32 mouse cellular contexts compared by ENCODE assay signal in the genomic region with DNA sequence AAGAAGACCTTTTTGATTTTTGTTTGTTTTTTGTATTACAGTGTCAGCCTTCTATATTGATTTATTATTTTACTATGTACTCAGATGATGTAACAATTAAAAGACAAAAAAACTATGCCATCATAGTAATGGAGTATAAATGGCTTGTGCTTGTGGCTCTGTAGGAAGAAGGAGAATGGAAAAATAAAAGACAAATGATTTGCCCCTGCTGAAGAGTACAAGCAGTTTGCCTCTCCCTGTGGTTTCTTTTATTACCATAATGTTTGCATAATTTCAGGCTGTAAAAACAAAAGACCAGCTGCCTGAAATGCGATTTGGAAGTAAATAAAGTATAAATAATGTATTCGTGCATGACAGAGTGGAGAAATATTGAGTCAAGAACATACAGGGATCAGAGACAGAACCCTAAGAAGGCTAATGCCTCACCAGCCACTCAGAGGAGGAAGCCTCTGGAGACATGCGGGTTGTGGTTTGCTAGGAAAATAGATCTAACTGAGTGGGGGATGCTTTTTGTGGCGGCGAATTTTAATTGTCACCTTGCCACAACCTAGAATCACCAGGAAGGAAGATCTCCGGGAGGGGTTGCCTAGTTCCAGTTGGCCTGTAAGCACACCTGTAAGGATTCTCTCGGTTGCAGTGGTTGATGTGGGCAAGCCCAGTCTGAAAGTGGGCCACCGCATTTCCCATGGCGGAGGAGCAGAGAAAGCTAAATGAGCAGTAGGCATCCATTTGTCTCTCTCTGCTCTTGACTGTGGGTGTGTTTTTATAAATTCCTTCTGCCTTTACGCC. TPM values are rescaled to one million over a fixed set of nuclear protein-coding genes. Genes with fewer than 3 reads are reported as not detected.
DNase-seq lines count a peak whose midpoint lies in the region; ATAC-seq and TF ChIP-seq lines count a peak whose summit lies in the region.
"Had no signal": no experiment of that assay in that cellular context is flagged by ENCODE, and none has a peak within 500 bp of the region (broad histone marks: within the 10 kb centered on the region; RNA-seq: fewer than 3 reads in every experiment).

No protein-coding gene starts in this region.

- no peak for TF ChIP-seq POLR2A in brain, embryonic 14.5 days (IDR thresholded peaks at IDR 0.05; ENCODE audit: borderline replicate concordance, extremely low read depth, insufficient read depth, insufficient read length, poor library complexity, severe bottlenecking)

- 76% methylated on average over 10 of the region's 10 CpGs for WGBS in hindbrain, embryonic 14.5 days
- WGBS in hindbrain, embryonic 10.5 days, result 82% methylated on average over 10 of the region's 10 CpGs
- 66% methylated on average over 10 of the region's 10 CpGs for WGBS in forebrain, postnatal 0 days

- no peaks in the 10 kb centered on the region for H3K4me1 ChIP-seq in hindbrain, embryonic 14.5 days (replicated peaks; ENCODE audit: control insufficient read depth, insufficient read depth, low read length)
- H3K4me1 ChIP-seq in hindbrain, embryonic 10.5 days (replicated peaks), result no peaks in the 10 kb centered on the region
- no peaks in the 10 kb centered on the region for H3K4me1 ChIP-seq in forebrain, postnatal 0 days (ENCODE audit: insufficient read depth)
- H3K4me1 ChIP-seq: heart, embryonic 15.5 days; limb, embryonic 10.5 days; liver, embryonic 15.5 days; lung, embryonic 15.5 days; megakaryocyte, embryonic 14.5 days; midbrain, embryonic 13.5 days had no signal

- H3K4me3 ChIP-seq in hindbrain, embryonic 14.5 days (replicated peaks; ENCODE audit: low read length), result no peak overlapping the region
- H3K4me3 ChIP-seq in hindbrain, embryonic 10.5 days, result no peak overlapping the region
- H3K4me3 ChIP-seq in forebrain, postnatal 0 days (ENCODE audit: low read depth, low read length), result no peak overlapping the region
- H3K4me3 ChIP-seq: heart, embryonic 15.5 days; limb, embryonic 10.5 days; liver, embryonic 15.5 days; lung, embryonic 15.5 days; megakaryocyte, embryonic 14.5 days; midbrain, embryonic 13.5 days had no signal

- TF ChIP-seq CTCF in brain, embryonic 14.5 days (IDR thresholded peaks at IDR 0.05; ENCODE audit: borderline replicate concordance, extremely low read depth, insufficient read depth, insufficient read length), result no peak
- TF ChIP-seq CTCF in forebrain, postnatal 0 days (IDR thresholded peaks at IDR 0.05; ENCODE audit: low read depth), result no peak

- no peak for DNase-seq in hindbrain, embryonic 14.5 days (ENCODE audit: low spot score)
- DNase-seq in hindbrain, embryonic 10.5 days (ENCODE audit: low spot score), result no peak
- DNase-seq in brain, embryonic 14.5 days (ENCODE audit: low read depth), result peak; percentile 48
- DNase-seq in forebrain, postnatal 0 days, result peak; percentile 10
- DNase-seq in thymus, postnatal 10 days (ENCODE audit: low spot score in 2 of 2), result peak; percentile 20 to 25
- no peak for DNase-seq in gastrocnemius, postnatal 14 days
- no peak for DNase-seq in ovary, adult 18-20 months (ENCODE audit: low spot score)
- DNase-seq: adrenal gland, adult 8-10 months; cerebellum, adult 2 months; cerebellum, postnatal 36 days; gastrocnemius, postnatal 36 days; heart, postnatal 36 days; kidney, adult 11 months; kidney, postnatal 10 days; liver; lung, postnatal 36 days; right cerebral cortex, postnatal 25 days had no signal

- no peaks in the 10 kb centered on the region for H3K27me3 ChIP-seq in hindbrain, embryonic 14.5 days (ENCODE audit: control insufficient read depth, insufficient read depth, low read length)
- H3K27me3 ChIP-seq in hindbrain, embryonic 10.5 days (ENCODE audit: insufficient read depth, poor library complexity, severe bottlenecking), result no peaks in the 10 kb centered on the region
- no peaks in the 10 kb centered on the region for H3K27me3 ChIP-seq in forebrain, postnatal 0 days (ENCODE audit: insufficient read depth, low read length)
- H3K27me3 ChIP-seq: heart, embryonic 15.5 days; liver, embryonic 15.5 days; lung, embryonic 15.5 days; megakaryocyte, embryonic 14.5 days; midbrain, embryonic 13.5 days had no signal

- intact Hi-C loops in gastrocnemius, postnatal 14 days (cut with DNase I; ENCODE audit: low total_unique reads), result no loop called here

- H3K9ac ChIP-seq in hindbrain, embryonic 14.5 days, result no peak overlapping the region
- H3K9ac ChIP-seq in forebrain, postnatal 0 days, result no peak overlapping the region
- H3K9ac ChIP-seq: heart, embryonic 15.5 days; liver, embryonic 15.5 days; lung, embryonic 15.5 days; midbrain, embryonic 13.5 days had no signal

- no peaks in the 10 kb centered on the region for H3K36me3 ChIP-seq in hindbrain, embryonic 14.5 days (replicated peaks; ENCODE audit: control insufficient read depth, insufficient read depth)
- H3K36me3 ChIP-seq in hindbrain, embryonic 10.5 days, result no peaks in the 10 kb centered on the region
- H3K36me3 ChIP-seq in forebrain, postnatal 0 days (ENCODE audit: insufficient read depth), result no peaks in the 10 kb centered on the region
- H3K36me3 ChIP-seq: heart, embryonic 15.5 days; limb, embryonic 10.5 days; liver, embryonic 15.5 days; lung, embryonic 15.5 days; midbrain, embryonic 13.5 days had no signal

- peak; percentile 59; the same call in 1 of the 2 replicates for ATAC-seq in hindbrain, embryonic 14.5 days (ENCODE audit: low FRiP score)
- peak; percentile 53 for ATAC-seq in forebrain, postnatal 0 days
- ATAC-seq in erythroblast, adult 5-6 weeks (replicated peaks; ENCODE audit: low FRiP score, poor library complexity, severe bottlenecking), result no peak
- ATAC-seq: activated CD4-positive, CD25-positive, alpha-beta regulatory T cell, adult 4 months; midbrain, embryonic 13.5 days had no signal

- no peaks in the 10 kb centered on the region for H3K9me3 ChIP-seq in hindbrain, embryonic 14.5 days (ENCODE audit: control insufficient read depth, low read length)
- no peaks in the 10 kb centered on the region for H3K9me3 ChIP-seq in hindbrain, embryonic 10.5 days
- H3K9me3 ChIP-seq in forebrain, postnatal 0 days (ENCODE audit: low read length), result no peaks in the 10 kb centered on the region
- H3K9me3 ChIP-seq: heart, embryonic 15.5 days; limb, embryonic 10.5 days; liver, embryonic 15.5 days; lung, embryonic 15.5 days; midbrain, embryonic 13.5 days had no signal

- no peak overlapping the region for H3K4me2 ChIP-seq in hindbrain, embryonic 14.5 days (replicated peaks)
- no peak overlapping the region for H3K4me2 ChIP-seq in forebrain, postnatal 0 days (ENCODE audit: low read depth)
- H3K4me2 ChIP-seq: heart, embryonic 15.5 days; liver, embryonic 15.5 days; lung, embryonic 15.5 days; midbrain, embryonic 13.5 days had no signal

- H3K27ac ChIP-seq in hindbrain, embryonic 14.5 days, result 0 out of 2 replicates have a peak overlapping the region, but pooled peaks have one; percentile 10
- H3K27ac ChIP-seq in hindbrain, embryonic 10.5 days, result no peak overlapping the region
- no peak overlapping the region for H3K27ac ChIP-seq in forebrain, postnatal 0 days (ENCODE audit: low read depth, low read length)
- H3K27ac ChIP-seq: heart, embryonic 15.5 days; limb, embryonic 10.5 days; liver, embryonic 15.5 days; lung, embryonic 15.5 days; midbrain, embryonic 13.5 days had no signal

RNA-seq across cellular contexts. Expression of gene Wdr64, which starts 56.4 kb away (rescaled TPM):
- polyA plus RNA-seq in hindbrain, embryonic 14.5 days (2014; fragmentation: Nextera tagmentation; extraction: Ambion mirVana), result 0.09 TPM in 1 of 2 replicates, not detected in the other
- polyA plus RNA-seq in hindbrain, embryonic 10.5 days (2016; fragmentation: Nextera tagmentation; extraction: Ambion mirVana), result not detected in 2 replicates
- 0.03 and 0.04 TPM in 2 replicates for polyA plus RNA-seq in brain, embryonic 14.5 days (2012; rRNA removed)
- total RNA-seq in forebrain, postnatal 0 days (2014; rRNA removed), result not detected in 2 replicates
- polyA plus RNA-seq in forebrain, postnatal 0 days (2015; fragmentation: Nextera tagmentation; extraction: Ambion mirVana), result not detected in 2 replicates
- not detected for total RNA-seq in gastrocnemius, postnatal 14 days (2021)
- not detected in 2 replicates for total RNA-seq in erythroblast, adult 5-6 weeks (2015; ENCODE audit: low replicate concordance)
- not detected in 2 replicates for total RNA-seq in erythroblast, adult 5-6 weeks (2017; ENCODE audit: low replicate concordance)
- total RNA-seq: adrenal gland, adult 8-10 months; gastrocnemius, postnatal 36 days; heart, adult 8-10 months; heart, postnatal 36 days; layer of hippocampus, adult 18-20 months; layer of hippocampus, postnatal 14 days; neutrophil, adult 5-6 weeks had no signal
- polyA plus RNA-seq: activated CD4-positive, CD25-positive, alpha-beta regulatory T cell, adult 4 months; C2C12; cerebellum, adult 2 months; embryonic facial prominence, embryonic 14.5 days; heart, embryonic 15.5 days; limb, embryonic 10.5 days; liver, embryonic 15.5 days; lung, embryonic 15.5 days; midbrain, embryonic 13.5 days; spleen, adult 2 months had no signal

Comparison
In these comparisons a context has a peak if more than half of its experiments do, and no peak if none do; other contexts are left out.
1. DNase-seq: peak in brain, embryonic 14.5 days (single experiment), forebrain, postnatal 0 days (single experiment) and thymus, postnatal 10 days (2 of 2); none in hindbrain, embryonic 14.5 days (single experiment), hindbrain, embryonic 10.5 days (single experiment), gastrocnemius, postnatal 14 days (single experiment) and ovary, adult 18-20 months (single experiment).